Mouse (Mus musculus) kidney, postnatal 36 days (tissue): ENCODE measurements around the gene Wdr17.

Source experiments
- DNase-seq, 2 experiments: peaks; one replicate each; pipeline ENCODE4 v3.0.0; 2021 to 2022; ENCODE audit warnings: mixed read lengths in 2 of 2

Gene Wdr17

DNA sequence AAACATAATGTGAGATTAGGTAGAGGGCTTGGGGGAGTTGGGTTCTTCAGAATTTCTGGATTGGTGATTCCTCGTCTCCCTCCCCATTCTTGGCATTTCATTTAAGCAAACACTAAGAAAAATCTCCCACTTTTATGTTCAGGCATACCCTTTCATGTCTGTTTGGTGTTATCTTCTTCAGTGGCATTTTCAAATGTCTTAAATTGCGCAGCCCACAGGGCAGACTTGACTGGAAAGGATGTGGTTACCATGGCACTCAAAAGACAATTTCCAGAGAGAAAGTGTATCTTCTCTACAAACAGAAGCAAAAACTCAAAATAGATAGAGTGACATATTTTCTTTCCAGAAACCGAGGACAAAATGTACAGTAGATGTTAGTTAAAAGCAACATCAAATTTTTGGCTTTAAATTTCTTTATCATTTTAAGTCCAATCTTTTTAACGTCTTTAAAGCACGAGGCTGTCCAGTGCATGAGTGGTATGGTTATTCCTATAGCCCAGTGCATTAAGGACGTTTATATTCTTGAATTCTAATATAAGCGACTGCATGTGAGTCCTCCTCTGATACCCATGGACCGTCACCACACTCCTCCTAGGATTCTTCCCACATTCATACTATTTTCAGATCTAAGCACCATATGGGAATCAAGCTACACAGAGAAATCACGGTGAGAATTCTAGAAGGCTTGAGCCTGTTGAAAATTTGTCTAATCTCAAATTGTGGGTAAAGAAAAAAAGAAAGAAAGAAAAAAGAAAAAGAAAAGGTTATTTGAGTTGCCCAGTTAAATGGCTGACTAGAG is at the start of gene Wdr17:
Gene Wdr17 (minus strand): TSS at position 198 of the 799 bp plus-strand sequence.
- no peak for DNase-seq

- no peak for DNase-seq
Measured at GRCm38 (mm10) chr8:54932306-54932705, 45.3 kb upstream of the Wdr17 start.

- DNase-seq, result peak; percentile 18 to 44
Measured at GRCm38 (mm10) chr8:54924936-54925335, 38.0 kb upstream of the Wdr17 start.

DNA sequence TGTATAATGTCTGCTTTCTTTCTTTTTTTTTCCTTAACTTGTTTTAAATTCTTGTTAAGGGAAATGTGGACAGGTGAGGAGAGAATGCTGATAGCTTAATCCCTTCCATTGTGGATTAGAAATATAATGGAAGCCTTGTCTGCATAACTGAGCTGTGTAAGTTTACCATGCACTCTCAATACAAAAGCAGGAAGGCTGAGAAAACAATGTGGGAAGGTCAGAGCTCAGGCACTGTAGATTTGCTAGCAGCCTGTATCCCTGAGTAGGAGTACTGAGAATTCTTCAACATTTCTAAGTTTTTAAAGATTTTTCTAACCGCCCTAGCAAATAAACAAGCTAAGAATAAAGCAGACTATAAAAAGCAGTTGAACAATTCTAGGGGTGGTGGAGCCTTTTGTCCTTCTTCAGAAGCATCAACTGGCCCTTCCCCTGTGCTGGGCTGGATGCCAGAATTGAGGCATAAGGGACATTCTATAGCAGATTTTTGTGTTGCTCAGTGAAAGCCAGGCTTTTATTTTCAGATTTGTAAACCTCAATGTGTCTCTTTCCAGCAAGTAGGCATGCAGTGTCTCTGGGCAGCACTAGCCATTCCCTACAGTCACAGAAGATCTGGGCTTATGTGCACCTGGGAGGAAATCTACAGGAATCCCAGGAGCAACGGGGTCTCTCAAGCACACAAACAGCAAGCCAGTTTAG is 35.3 kb upstream of the Wdr17 start:
- DNase-seq, result peak in 1 of 2 experiments; percentile 3

- no peak for DNase-seq
Measured at GRCm38 (mm10) chr8:54917710-54918109, 30.7 kb upstream of the Wdr17 start.

- DNase-seq, result no peak
Measured at GRCm38 (mm10) chr8:54912891-54913290, 25.9 kb upstream of the Wdr17 start.

DNA sequence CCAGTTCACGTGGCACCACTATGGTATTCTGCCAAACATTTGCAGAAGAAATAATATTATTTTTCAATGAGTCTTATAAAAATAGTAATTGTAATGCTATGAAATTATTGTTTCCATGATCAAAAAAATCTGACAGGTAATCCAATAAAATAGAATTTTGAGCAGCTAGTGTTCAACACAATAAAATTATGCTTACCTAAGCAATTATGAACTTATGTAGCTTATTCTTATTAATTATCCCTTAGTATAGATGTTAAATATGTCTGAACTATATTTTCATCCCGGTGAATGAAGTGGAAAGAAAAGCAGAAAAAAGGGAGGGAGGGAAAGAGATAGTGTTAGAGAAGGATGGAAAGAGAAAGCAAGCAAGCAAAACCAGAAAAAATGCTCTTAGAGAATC is 12.5 kb upstream of the Wdr17 start:
- no peak for DNase-seq

GRCm38 (mm10) chr8:54894637-54895322 is 7.8 kb upstream of the Wdr17 start:
- DNase-seq, result no peak

- DNase-seq, result no peak
Measured at GRCm38 (mm10) chr8:54894180-54894579, 7.2 kb upstream of the Wdr17 start.

- peak; percentile 1 to 29 for DNase-seq
Measured at GRCm38 (mm10) chr8:54886560-54886959, 424 bp downstream of the Wdr17 start.

- no peak for DNase-seq
Measured at GRCm38 (mm10) chr8:54876458-54876857, 10.5 kb downstream of the Wdr17 start.

DNA sequence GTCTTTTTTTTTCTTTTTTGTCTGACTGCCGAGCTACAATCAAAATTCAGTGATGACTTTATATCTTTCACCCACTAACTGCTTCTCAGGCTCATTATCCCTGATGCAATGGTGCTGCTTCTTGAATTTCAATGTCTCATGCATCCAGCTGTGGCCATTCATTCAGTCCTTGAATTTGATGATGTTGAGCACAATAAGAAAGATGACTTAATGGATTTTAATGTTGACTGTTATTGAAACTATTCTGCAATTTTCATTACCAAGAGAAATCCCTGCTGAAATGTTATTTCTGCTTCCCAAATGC is 22.3 kb downstream of the Wdr17 start:
- DNase-seq, result no peak

- no peak for DNase-seq
Measured at GRCm38 (mm10) chr8:54864038-54864760, 22.8 kb downstream of the Wdr17 start.

GRCm38 (mm10) chr8:54836029-54836959 is 50.7 kb downstream of the Wdr17 start:
- DNase-seq, result no peak

DNA sequence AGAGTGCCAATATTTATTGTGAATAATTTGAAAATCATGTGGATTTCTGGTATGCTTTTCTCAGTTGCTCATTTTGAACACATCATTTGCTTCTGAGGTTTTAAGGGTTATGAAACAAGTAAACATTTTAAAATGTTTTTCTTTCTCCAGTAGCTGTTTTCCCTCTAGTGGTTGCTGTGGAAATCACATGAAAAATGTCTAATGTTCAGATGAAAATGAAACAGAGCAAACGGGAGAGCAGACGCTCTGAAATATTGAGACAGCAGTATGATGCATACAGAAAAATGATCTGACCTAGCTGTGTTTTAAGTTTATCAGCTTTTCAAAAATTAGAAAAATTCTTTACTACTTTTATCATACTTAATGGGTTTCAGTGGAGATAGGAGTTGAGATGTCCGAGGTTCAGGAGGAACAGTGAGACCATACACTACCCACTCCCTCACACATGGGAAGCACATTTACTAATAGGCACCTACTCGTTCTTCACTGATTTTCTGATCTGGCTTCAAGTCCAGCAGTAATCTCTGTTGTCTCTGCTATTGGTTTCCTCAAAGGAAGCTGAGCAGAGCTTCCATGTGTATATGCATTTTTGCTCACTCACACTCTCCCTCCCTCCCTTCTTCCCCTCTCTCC is 57.1 kb downstream of the Wdr17 start:
- DNase-seq, result no peak

DNA sequence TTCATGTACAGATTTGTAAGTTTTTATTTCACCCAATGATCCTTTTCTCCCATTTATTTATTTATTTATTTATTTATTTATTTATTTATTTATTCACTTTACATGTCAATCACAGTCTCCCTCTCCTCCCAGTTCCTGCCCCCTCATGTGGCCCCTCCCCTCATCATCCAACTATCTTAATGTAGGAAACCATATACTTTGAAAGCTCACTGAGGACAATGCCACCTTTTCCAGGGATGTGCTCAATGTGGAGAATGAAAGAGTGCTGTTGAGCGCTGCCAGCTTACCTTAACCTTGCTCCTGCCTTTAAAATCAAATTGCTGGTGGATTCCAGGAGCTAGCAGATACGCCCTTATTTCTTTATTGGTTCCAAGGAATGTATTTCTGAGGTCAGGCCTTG is 59.0 kb downstream of the Wdr17 start:
- no peak for DNase-seq

DNA sequence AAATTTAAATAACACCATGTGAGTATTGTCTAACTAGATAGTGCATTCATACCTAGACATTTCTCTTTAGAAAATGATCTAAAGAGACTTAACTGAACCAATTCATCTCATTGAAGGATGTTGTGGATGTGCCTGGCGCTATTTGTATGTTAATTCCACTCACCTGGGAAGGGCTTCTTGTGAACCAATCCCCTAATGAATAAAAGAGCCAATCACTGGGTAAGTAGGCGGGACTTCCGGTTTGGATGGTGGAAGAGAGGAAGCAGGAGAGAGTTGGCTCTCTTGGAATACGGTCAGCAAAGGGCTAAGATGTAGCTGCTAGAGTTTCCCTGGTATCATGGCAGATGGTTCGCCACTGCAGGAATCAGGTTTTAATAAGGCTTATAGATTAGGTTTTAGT is 64.0 kb downstream of the Wdr17 start:
- no peak for DNase-seq

DNA sequence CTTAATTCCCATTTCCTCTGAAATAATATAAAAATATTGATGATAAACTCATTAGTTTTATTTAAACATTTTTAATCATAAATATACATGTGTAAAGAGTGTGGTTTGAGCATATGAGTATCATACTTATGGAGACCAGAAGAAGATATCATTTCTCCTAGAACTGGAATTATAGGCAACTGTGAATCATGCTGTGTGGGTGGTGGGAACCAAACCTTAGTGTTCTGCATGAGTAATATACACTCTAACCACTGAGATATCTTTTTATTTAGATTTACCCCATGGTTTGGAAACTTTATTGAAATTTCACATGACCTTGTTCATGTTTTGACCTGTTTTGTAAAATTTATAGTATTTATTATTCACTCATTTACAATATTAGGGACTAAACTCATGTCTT is 68.3 kb downstream of the Wdr17 start:
- DNase-seq, result no peak

GRCm38 (mm10) chr8:54808217-54808616 is 78.8 kb downstream of the Wdr17 start:
- DNase-seq, result peak; percentile 7 to 9

GRCm38 (mm10) chr8:54806173-54806572 is 80.8 kb downstream of the Wdr17 start:
- no peak for DNase-seq

DNA sequence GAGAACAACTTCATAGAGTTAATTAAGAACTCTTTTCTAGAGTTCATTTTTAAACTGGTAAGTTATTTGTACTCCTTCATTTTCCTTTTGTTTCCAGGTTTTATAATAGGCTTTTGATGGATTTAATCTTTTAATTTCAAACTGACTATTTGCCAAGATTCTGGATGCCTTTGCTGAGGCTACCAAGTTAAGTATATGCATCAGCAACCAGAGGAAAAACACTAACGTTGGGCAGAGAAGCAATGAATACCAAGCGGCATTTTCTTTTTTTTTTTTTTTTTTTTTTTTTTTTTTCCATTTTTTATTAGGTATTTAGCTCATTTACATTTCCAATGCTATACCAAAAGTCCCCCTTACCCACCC is 94.3 kb downstream of the Wdr17 start:
- no peak for DNase-seq
